Mouse (Mus musculus) midbrain, postnatal 0 days (tissue): ENCODE data around the gene Smg9. TPM values are rescaled to one million over a fixed set of nuclear protein-coding genes. Genes with fewer than 3 reads are reported as not detected.

ENCODE experiments used
- ATAC-seq: fragments of 200-750 bp; cut with Nextera tagmentation; 2 replicates; pipeline ENCODE4 v1.8.0; 2017; ENCODE audit warnings: moderate number of reproducible peaks, mild to moderate bottlenecking, moderate TSS enrichment, moderate library complexity; ENCODE audit not compliant: low FRiP score
- DNase-seq: peaks from one replicate; pipeline ENCODE4 v3.0.0-alpha.2; 2015; ENCODE audit warnings: low spot score
- H3K27ac ChIP-seq: fragments of 300-500 bp; sonication (generic); 2 replicates; pipeline ENCODE4 v1.5.1; 2014; ENCODE audit warnings: low read depth, mild to moderate bottlenecking, low read length, mixed read lengths
- H3K27me3 ChIP-seq: fragments of 300-500 bp; sonication (generic); 2 replicates; pipeline ENCODE4 v1.6.1; 2014; ENCODE audit warnings: low read length, control low read depth, mixed read lengths; ENCODE audit not compliant: insufficient read depth
- H3K36me3 ChIP-seq: fragments of 300-500 bp; sonication (generic); 2 replicates; pipeline ENCODE4 v1.6.1; 2014; ENCODE audit warnings: low read length, control low read depth, mixed read lengths; ENCODE audit not compliant: insufficient read depth
- H3K4me1 ChIP-seq: fragments of 300-500 bp; sonication (generic); 2 replicates; pipeline ENCODE4 v1.6.1; 2014; ENCODE audit warnings: mild to moderate bottlenecking, control low read depth, antibody characterized with exemption, low read length, mixed read lengths; ENCODE audit not compliant: insufficient read depth
- H3K4me2 ChIP-seq: fragments of 300-500 bp; sonication (generic); 2 replicates; pipeline ENCODE4 v1.6.1; 2014; ENCODE audit warnings: low read depth, mild to moderate bottlenecking, low read length, mixed read lengths; ENCODE audit not compliant: poor library complexity, severe bottlenecking
- H3K4me3 ChIP-seq: fragments of 300-500 bp; sonication (generic); 2 replicates; pipeline ENCODE4 v1.5.1; 2014; ENCODE audit warnings: low read depth, mild to moderate bottlenecking, low read length, moderate library complexity
- H3K9ac ChIP-seq: fragments of 300-500 bp; sonication (generic); replicated peaks from 2 replicates; pipeline ENCODE4 v1.6.1; 2014; ENCODE audit warnings: mild to moderate bottlenecking, low read length, moderate library complexity, mixed read lengths; ENCODE audit not compliant: poor library complexity, severe bottlenecking
- H3K9me3 ChIP-seq: fragments of 300-500 bp; sonication (generic); 2 replicates; pipeline ENCODE4 v1.6.1; 2016; ENCODE audit warnings: low read length, control low read depth
- CTCF ChIP-seq: IDR thresholded peaks from 2 replicates; pipeline ENCODE4 v1.5.1; 2016; ENCODE audit warnings: antibody characterized with exemption, mild to moderate bottlenecking
- WGBS: fragments of 180-500 bp; shearing (Covaris S2); extraction: QIAGEN DNeasy Blood & Tissue Kit; methylation state at CpG from one replicate; pipeline ENCODE4 v1.1.7; 2014; 5-methylcytosine and 5-hydroxymethylcytosine counted together
- polyA plus RNA-seq: library from polyadenylated mRNA; unstranded; fragments of >200 nt; fragmentation: Nextera tagmentation; extraction: Ambion mirVana; gene quantifications from 2 replicates; pipeline ENCODE4 v1.2.1, GENCODE M21; 2015
- total RNA-seq: library from RNA; depleted of rRNA; stranded (reverse); fragments of >200 nt; gene quantifications from 2 replicates; pipeline ENCODE4 v1.2.3, GENCODE M21; 2014

Gene Smg9
- total and polyA plus RNA-seq, 2 experiments from 2014 or later: 30.1 to 50.0 TPM

GRCm38 (mm10) chr7:24369731-24370541 lies 29.5 kb upstream of the Smg9 start, which contains the start of gene Kcnn4:
Gene Kcnn4 (plus strand): TSS chr7:24370263.
- ATAC-seq (no peak), DNase-seq (no peak)
- Histone ChIP-seq H3K4me2 (no peak within 1 kb of the TSS), H3K27ac (no peak within 1 kb of the TSS), H3K9ac (no peak within 1 kb of the TSS), H3K9me3 (no peaks in the 10 kb centered on the region), H3K4me3 (no peak within 1 kb of the TSS), H3K4me1 (no peaks in the 10 kb centered on the region), H3K27me3 (no peaks in the 10 kb centered on the region), H3K36me3 (no peaks in the 10 kb centered on the region)
- 44% methylated on average over 23 of the region's 23 CpGs for WGBS
- TF ChIP-seq CTCF: no peak

GRCm38 (mm10) chr7:24371012-24371808 lies 28.2 kb upstream of the Smg9 start:
- 77% methylated on average over 7 of the region's 7 CpGs for WGBS
- H3K9me3 ChIP-seq: no peaks in the 10 kb centered on the region
- no peak for TF ChIP-seq CTCF
- H3K36me3 ChIP-seq: no peaks in the 10 kb centered on the region
- no peak overlapping the region for H3K9ac ChIP-seq
- no peaks in the 10 kb centered on the region for H3K4me1 ChIP-seq
- no peak overlapping the region for H3K4me3 ChIP-seq
- H3K27me3 ChIP-seq: no peaks in the 10 kb centered on the region
- ATAC-seq (no peak), DNase-seq (no peak)
- H3K4me2 ChIP-seq: no peak overlapping the region
- no peak overlapping the region for H3K27ac ChIP-seq

GRCm38 (mm10) chr7:24371809-24372145 lies 27.6 kb upstream of the Smg9 start:
- Histone ChIP-seq H3K9ac (no peak overlapping the region), H3K36me3 (no peaks in the 10 kb centered on the region), H3K4me3 (no peak overlapping the region), H3K27me3 (peaks cover 3% of the 10 kb centered on the region; the same call in 1 of the 2 replicates), H3K27ac (no peak overlapping the region), H3K4me2 (no peak overlapping the region), H3K4me1 (no peaks in the 10 kb centered on the region), H3K9me3 (no peaks in the 10 kb centered on the region)
- DNase-seq (no peak), ATAC-seq (no peak)
- TF ChIP-seq CTCF: no peak
- WGBS: 71% methylated on average over 3 of the region's 3 CpGs

- H3K9me3 ChIP-seq: no peaks in the 10 kb centered on the region
- no peaks in the 10 kb centered on the region for H3K4me1 ChIP-seq
- no peak overlapping the region for H3K4me2 ChIP-seq
- no peak for TF ChIP-seq CTCF
- no peak overlapping the region for H3K27ac ChIP-seq
- DNase-seq (no peak), ATAC-seq (no peak)
- WGBS: 91% methylated on average over 9 of the region's 11 CpGs
- peaks cover 7% of the 10 kb centered on the region; the same call in 1 of the 2 replicates for H3K27me3 ChIP-seq
- no peaks in the 10 kb centered on the region for H3K36me3 ChIP-seq
- no peak overlapping the region for H3K4me3 ChIP-seq
- no peak overlapping the region for H3K9ac ChIP-seq
Measured at GRCm38 (mm10) chr7:24372300-24372699, 27.1 kb upstream of the Smg9 start.

GRCm38 (mm10) chr7:24372786-24373185 lies 26.6 kb upstream of the Smg9 start:
- no peak overlapping the region for H3K9ac ChIP-seq
- 79% methylated on average over 4 of the region's 4 CpGs for WGBS
- no peak for DNase-seq
- peaks cover 7% of the 10 kb centered on the region; the same call in 1 of the 2 replicates for H3K27me3 ChIP-seq
- H3K4me2 ChIP-seq: no peak overlapping the region
- H3K4me3 ChIP-seq: no peak overlapping the region
- no peak for ATAC-seq
- H3K9me3 ChIP-seq: no peaks in the 10 kb centered on the region
- no peaks in the 10 kb centered on the region for H3K36me3 ChIP-seq
- no peak for TF ChIP-seq CTCF
- no peaks in the 10 kb centered on the region for H3K4me1 ChIP-seq
- no peak overlapping the region for H3K27ac ChIP-seq
